Comparison of ENCODE assay signal across 24 mouse cellular contexts in the genomic region with DNA sequence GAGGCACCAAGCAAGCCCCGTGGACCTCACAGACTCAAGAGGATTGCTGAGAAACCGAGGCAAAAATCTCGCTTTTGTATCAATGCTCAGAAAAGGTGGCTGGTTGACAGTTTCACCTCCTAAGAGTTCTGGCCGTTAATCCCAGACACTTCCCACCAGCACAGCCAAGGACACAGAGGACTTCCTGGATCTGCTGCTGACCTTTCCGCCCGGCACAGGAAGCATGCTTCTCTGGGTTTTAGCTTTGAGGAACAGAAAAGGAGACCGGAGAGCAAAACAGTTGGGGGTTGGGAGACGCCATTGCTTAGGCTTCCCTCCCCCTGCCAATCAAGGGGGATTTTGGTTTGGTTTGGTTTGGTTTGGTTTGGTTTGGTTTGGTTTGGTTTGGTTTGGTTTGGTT. TPM values are rescaled to one million over a fixed set of nuclear protein-coding genes. Genes with fewer than 3 reads are reported as not detected.
DNase-seq lines count a peak whose midpoint lies in the region; TF ChIP-seq lines count a peak whose summit lies in the region.
"Had no signal": no experiment of that assay in that cellular context is flagged by ENCODE, and none has a peak within 500 bp of the region (broad histone marks: within the 10 kb centered on the region; RNA-seq: fewer than 3 reads in every experiment).

No protein-coding gene starts in this region.

- TF ChIP-seq POLR2A in kidney, adult 2 months (IDR thresholded peaks at IDR 0.05; ENCODE audit: low read depth, low read length) = no peak
- TF ChIP-seq POLR2A in liver, adult 2 months (IDR thresholded peaks at IDR 0.05; ENCODE audit: extremely low read depth, insufficient read depth, low read length) = no peak

- H3K9ac ChIP-seq in liver, adult 2 months (ENCODE audit: low read depth, low read length) = no peak overlapping the region
- H3K9ac ChIP-seq: embryonic facial prominence, embryonic 15.5 days; hindbrain, embryonic 15.5 days; lung, embryonic 14.5 days; midbrain, embryonic 13.5 days; stomach, embryonic 15.5 days had no signal

- peaks cover 13% of the 10 kb centered on the region; the same call in 1 of the 2 replicates for H3K79me2 ChIP-seq in liver, adult 2 months (ENCODE audit: control insufficient read depth, insufficient read depth, low read length)

- H3K27ac ChIP-seq in kidney, adult 2 months (ENCODE audit: insufficient read depth, low read depth, low read length) = peak overlapping the region; percentile 17
- H3K27ac ChIP-seq in liver, adult 2 months (replicated peaks; ENCODE audit: insufficient read depth, low read depth, low read length) = 0 out of 2 replicates have a peak overlapping the region, but pooled peaks have one; percentile 22
- H3K27ac ChIP-seq: hindbrain, embryonic 15.5 days; layer of hippocampus, adult 2 months; limb, embryonic 10.5 days; midbrain, embryonic 13.5 days had no signal

- H3K4me3 ChIP-seq in kidney, adult 2 months (ENCODE audit: insufficient read depth, low read depth, low read length) = no peak overlapping the region
- no peak overlapping the region for H3K4me3 ChIP-seq in liver, adult 2 months (ENCODE audit: insufficient read depth, low read depth, low read length)
- H3K4me3 ChIP-seq: embryonic facial prominence, embryonic 15.5 days; hindbrain, embryonic 15.5 days; layer of hippocampus, adult 2 months; limb, embryonic 10.5 days; megakaryocyte, embryonic 14.5 days; midbrain, embryonic 13.5 days; stomach, embryonic 15.5 days had no signal

- 51% methylated on average over 8 of the region's 8 CpGs for WGBS in kidney, adult 2 months
- WGBS in liver, adult 2 months = 69% methylated on average over 8 of the region's 8 CpGs

- no peaks in the 10 kb centered on the region for H3K27me3 ChIP-seq in kidney, adult 2 months (replicated peaks; ENCODE audit: control insufficient read depth, insufficient read depth, low read length)
- no peaks in the 10 kb centered on the region for H3K27me3 ChIP-seq in liver, adult 2 months (ENCODE audit: control insufficient read depth, insufficient read depth, low read length)
- H3K27me3 ChIP-seq: CH12.LX; embryonic facial prominence, embryonic 15.5 days; hindbrain, embryonic 15.5 days; megakaryocyte, embryonic 14.5 days; midbrain, embryonic 13.5 days; Patski; stomach, embryonic 15.5 days had no signal

- intact Hi-C loops in heart, postnatal 14 days (cut with DNase I) = no loop called here

- TF ChIP-seq CTCF in kidney, adult 2 months (conservative IDR thresholded peaks at IDR 0.05; ENCODE audit: insufficient read depth, insufficient read length, low read depth, low read length) = no peak
- no peak for TF ChIP-seq CTCF in liver, adult 2 months (IDR thresholded peaks at IDR 0.05; ENCODE audit: low read depth, low read length)

- peak; percentile 97 for DNase-seq in heart, adult 11 months
- DNase-seq in heart, postnatal 14 days = no peak
- DNase-seq in kidney, adult 2 months = peak; percentile 65
- DNase-seq in kidney, adult 8-10 months = no peak
- DNase-seq in liver, adult 2 months (ENCODE audit: extremely low read depth, low read depth, low spot score) = no peak
- no peak for DNase-seq in liver
- peak; percentile 31 to 42 for DNase-seq in kidney, postnatal 4 days
- DNase-seq: B cell, adult 2 months; cerebellum, adult 11 months; cerebellum, adult 9-11 months; lung, embryonic 14.5 days; lung, postnatal 36 days had no signal

- H3K36me3 ChIP-seq in kidney, adult 2 months (ENCODE audit: control insufficient read depth, insufficient read depth, low read length) = no peaks in the 10 kb centered on the region; the same call in 1 of the 2 replicates
- peaks cover 11% of the 10 kb centered on the region; the same call in 1 of the 2 replicates for H3K36me3 ChIP-seq in liver, adult 2 months (ENCODE audit: control insufficient read depth, insufficient read depth, low read length)
- H3K36me3 ChIP-seq: embryonic facial prominence, embryonic 15.5 days; G1E; hindbrain, embryonic 15.5 days had no signal

- H3K4me1 ChIP-seq in kidney, adult 2 months (ENCODE audit: control insufficient read depth, insufficient read depth, low read length) = peaks cover 16% of the 10 kb centered on the region; the same call in 1 of the 2 replicates
- H3K4me1 ChIP-seq in liver, adult 2 months (ENCODE audit: control insufficient read depth, insufficient read depth, low read length) = peaks cover 8% of the 10 kb centered on the region

RNA-seq across cellular contexts. Expression of gene A930033H14Rik, which starts 47.0 kb away (rescaled TPM):
- 1 to 10 TPM; 2.4 to 2.8 TPM for total RNA-seq in heart, postnatal 14 days (2021)
- polyA plus RNA-seq in kidney, adult 2 months (2012; rRNA removed) = 0.94 and 1.1 TPM in 2 replicates
- total RNA-seq in liver, adult 2 months (2014; rRNA removed) = 4.6 and 5.9 TPM in 2 replicates
- polyA plus RNA-seq in liver, adult 2 months (2012; rRNA removed) = 0.26 and 0.50 TPM in 2 replicates
- total RNA-seq: monocyte, adult 5-6 weeks; neutrophil, adult 5-6 weeks had no signal
- polyA plus RNA-seq: G1E had no signal

Comparison
In these comparisons a context has a peak if more than half of its experiments do, and no peak if none do; other contexts are left out.
1. DNase-seq: peak in heart, adult 11 months (single experiment), kidney, adult 2 months (single experiment) and kidney, postnatal 4 days (2 of 2); none in heart, postnatal 14 days (0 of 2), kidney, adult 8-10 months (0 of 2), liver, adult 2 months (single experiment) and liver (single experiment).